Mouse (Mus musculus) brown adipose tissue, adult 24 weeks (tissue): Measurements from ENCODE around the gene Rtbdn. TPM values are rescaled to one million over a fixed set of nuclear protein-coding genes. Genes with fewer than 3 reads are reported as not detected.
A peak's percentile ranks its signal among the peaks of the same experiment; 100 is the strongest.

Experiments
- H3K27ac ChIP-seq: fragments of 200-500 bp; replicated peaks from 2 replicates; pipeline ENCODE4 v1.5.1; 2012; ENCODE audit warnings: low read depth, mild to moderate bottlenecking, low read length
- H3K4me1 ChIP-seq: fragments of 200-500 bp; 2 replicates; pipeline ENCODE4 v1.6.1; 2012; ENCODE audit warnings: low read length, mixed read lengths; ENCODE audit not compliant: control insufficient read depth, insufficient read depth, insufficient read length
- H3K4me3 ChIP-seq: fragments of 200-500 bp; 2 replicates; pipeline ENCODE4 v1.5.1; 2012; ENCODE audit warnings: low read depth, mild to moderate bottlenecking, low read length, moderate library complexity; ENCODE audit not compliant: insufficient read depth
- polyA plus RNA-seq: library from polyadenylated mRNA; stranded (reverse); fragments of >200 nt; gene quantifications from 2 replicates; pipeline ENCODE4 v1.2.4, GENCODE M21; 2012; ENCODE audit not compliant: missing spikeins, insufficient read depth, insufficient read length

The Rtbdn gene
- polyA plus RNA-seq, 1 experiment = not detected

DNA sequence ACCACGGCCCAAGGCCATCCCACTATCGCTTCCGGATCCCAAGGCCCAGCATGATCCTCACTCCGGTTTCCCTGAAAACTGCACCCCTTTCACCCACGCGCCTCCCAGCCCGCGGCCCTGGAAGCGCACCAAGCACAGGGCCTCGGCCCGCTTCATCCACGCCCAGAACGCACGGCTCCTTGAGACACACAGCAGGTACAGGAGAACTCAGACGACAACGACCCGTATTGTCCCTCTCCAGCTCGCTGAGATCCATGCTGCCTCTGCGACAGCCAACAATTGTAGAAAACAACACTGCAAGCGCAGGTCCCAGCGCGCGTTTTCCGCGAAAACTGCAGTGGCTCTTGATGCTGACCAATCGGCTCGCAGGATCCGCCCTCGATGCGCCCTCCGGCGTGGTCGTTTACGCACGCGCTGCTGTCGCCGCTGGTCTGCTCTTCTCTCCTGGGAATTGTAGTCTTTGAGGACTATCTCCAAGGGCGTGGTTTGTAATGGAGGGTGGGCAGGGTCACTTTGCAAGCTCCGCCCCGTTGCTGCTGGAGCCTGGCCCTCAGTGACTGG, 19.0 kb downstream of the Rtbdn start:
- Histone ChIP-seq H3K4me1 (peaks cover 14% of the 10 kb centered on the region; the same call in 1 of the 2 replicates), H3K4me3 (peak overlapping the region; percentile 64), H3K27ac (no peak overlapping the region)

DNA sequence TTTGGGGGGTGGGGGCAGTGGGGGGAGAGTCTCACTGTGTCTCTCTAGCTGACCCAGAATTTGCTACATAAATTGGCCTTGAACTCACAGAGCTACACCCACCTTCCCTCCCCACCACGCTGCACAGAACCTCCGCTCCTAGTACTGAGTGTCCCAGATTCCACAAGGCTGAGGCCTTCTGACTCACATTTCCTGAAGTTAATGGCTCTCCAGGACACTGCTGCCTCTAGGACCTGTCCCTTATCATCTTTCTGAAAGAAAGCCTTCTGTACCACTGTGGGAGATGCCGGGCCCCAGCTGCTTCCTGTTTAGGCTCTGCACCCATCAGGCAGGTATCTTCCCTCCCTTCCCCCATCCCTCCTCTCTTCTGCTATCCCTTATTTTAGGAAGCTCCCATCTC, 19.8 kb downstream of the Rtbdn start:
- no peak overlapping the region for H3K4me3 ChIP-seq
- H3K4me1 ChIP-seq = peaks cover 14% of the 10 kb centered on the region; the same call in 1 of the 2 replicates
- H3K27ac ChIP-seq = peak overlapping the region; percentile 27; the same call in 1 of the 2 replicates

DNA sequence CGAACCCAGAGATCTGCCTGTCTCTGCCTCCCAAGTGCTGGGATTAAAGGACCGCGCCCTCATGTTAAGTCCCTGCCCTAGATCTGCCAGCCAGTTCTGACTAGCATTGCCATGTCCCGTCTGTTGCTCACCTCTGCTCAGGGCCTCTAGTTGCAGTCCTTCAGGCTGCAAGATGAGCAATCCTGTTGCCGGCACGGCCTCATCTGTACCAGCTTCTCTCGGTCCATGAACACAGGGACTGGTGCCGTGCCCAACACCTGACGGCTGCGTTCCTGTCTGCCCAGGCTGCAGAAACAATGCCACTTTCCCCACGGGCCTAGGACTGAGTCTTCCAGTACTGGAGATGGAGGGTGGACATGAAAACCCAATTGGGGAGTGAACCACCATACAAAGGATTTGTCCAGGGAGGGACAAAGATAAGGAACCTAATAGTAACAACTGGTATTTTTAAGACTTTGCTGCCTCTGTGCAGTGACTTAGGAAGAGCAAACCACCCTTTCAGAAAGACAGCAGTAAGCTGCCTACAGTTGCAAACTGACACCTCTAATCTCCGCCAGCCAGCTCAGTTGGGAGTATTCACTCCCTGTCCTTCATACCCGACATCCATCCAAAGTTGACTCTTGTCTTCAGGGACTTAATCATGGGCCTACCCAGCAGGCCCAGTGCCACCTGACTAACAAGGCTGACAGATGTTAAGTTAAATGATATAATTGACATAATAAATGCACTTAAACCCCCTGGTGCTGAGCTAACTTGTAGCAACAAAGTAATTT, 20.9 kb downstream of the Rtbdn start:
- Histone ChIP-seq H3K4me3 (no peak overlapping the region), H3K27ac (no peak overlapping the region), H3K4me1 (peaks cover 14% of the 10 kb centered on the region; the same call in 1 of the 2 replicates)

DNA sequence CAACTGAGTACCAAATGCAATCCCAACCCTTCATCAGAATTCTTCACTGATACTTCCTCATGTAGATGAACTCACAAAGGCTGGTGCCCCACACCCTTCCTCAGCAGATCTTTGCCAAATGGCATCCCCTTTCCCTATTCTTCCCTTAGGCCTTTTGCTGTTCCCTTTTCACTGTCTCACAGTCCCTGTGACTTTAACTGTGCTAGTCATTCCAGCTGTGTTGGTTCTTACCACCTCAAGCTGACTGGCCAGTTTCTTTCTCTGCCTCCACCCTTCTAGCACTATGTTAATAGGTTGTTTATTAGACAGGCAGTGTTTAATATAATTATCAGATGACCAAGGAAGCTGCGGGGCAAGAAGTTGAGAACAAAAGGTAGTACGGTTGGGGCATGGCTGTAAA, 21.9 kb downstream of the Rtbdn start:
- H3K4me1 ChIP-seq = peaks cover 14% of the 10 kb centered on the region; the same call in 1 of the 2 replicates
- H3K4me3 ChIP-seq = peak overlapping the region; percentile 87
- peak overlapping the region; percentile 70 for H3K27ac ChIP-seq

DNA sequence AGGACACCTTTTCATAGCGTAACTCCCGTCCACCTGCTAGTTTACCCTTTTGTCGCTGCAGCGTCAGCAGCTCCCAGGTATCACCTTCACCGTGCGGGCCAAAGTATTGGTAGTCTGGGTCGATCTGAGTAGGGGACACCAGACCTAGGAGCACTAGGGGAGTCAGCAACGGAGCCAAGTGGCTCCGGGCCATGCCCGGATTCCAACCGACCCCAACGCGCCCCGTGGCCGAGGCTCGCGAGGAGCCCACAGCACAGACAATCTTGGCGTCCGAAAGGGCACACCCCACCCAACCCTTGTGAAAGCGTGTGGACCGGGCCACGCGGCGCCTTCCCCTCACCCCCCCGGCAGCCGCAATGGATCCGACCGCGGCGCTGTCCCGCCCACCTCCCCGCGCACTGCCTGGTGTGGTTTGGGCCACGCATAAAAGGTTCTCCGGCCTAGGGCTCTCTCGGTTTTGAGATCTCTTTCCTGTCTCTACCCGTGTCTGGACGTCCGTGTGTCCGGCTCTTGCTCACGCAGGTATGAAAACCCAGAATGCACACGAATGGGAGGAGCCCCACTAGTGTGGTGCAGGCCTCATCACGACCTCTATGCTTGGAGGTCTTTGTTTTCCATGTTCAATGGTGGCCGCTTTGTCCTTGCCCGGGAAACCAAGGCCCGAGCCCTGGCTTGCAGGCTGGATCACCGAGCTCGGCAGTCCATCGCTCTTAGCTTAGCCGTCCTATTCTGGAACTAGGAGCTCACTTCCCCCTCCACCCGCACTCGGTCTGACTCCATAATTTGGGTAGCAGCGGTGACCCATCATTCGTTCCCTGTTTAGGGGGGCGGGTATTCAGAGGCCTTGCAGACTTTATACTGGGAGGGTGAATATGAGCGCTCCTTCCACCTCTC, 22.7 kb downstream of the Rtbdn start, which contains the start of the genes Gm49661, Prdx2 and Rnaseh2a:
Gm49661 (minus strand) TSS at position 193 of the 894 bp plus-strand sequence.
Prdx2 (plus strand) TSS at position 347 of the 894 bp plus-strand sequence.
Rnaseh2a (minus strand) TSS at position 527 of the 894 bp plus-strand sequence.
- H3K27ac ChIP-seq = peak within 1 kb of the TSS; percentile 70
- peaks cover 14% of the 10 kb centered on the region; the same call in 1 of the 2 replicates for H3K4me1 ChIP-seq
- H3K4me3 ChIP-seq = peak within 1 kb of the TSS; percentile 87

DNA sequence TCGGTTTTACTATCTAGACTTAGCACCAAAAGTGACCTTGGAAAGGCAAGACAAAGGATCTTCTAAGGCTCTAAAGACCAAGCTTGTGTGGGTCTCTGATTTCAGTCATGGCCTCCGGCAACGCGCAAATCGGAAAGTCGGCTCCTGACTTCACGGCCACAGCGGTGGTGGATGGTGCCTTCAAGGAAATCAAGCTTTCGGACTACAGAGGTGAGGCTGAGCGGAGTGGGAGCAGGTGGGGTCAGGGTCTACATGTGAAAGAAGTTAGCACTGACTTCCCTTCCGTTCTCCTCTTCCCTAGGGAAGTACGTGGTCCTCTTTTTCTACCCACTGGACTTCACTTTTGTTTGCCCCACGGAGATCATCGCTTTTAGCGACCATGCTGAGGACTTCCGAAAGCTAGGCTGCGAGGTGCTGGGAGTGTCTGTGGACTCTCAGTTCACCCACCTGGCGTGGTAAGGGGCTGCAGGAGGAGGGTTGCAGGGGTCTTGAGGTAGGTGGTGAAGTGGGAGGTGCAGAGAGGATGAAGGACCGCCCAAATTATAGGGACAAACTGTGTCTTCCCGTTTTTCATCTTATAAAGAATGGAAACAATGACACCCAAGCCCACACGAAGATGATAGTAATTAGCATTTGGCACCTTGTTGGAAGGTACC, 23.5 kb downstream of the Rtbdn start:
- Histone ChIP-seq H3K4me3 (peak overlapping the region; percentile 87), H3K4me1 (peaks cover 10% of the 10 kb centered on the region; the same call in 1 of the 2 replicates), H3K27ac (peak overlapping the region; percentile 44)

DNA sequence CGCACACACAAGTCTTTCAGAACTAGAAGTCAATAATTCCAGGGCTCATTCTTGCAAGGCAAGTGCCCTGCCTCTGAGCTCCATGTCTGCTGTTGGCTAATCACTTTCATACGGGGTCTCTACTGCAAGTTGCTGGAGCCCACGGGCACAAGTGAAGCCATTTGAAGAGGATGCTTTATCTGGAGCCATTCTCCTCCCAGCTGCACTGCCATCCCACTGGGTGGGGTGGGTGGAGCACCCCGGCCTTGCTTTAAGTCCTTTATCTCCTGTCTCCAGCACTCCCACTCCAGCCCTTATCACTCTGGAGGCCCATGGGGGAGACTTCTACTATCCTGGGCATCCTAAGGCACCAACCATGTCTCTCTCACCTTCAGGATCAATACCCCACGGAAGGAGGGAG, 24.1 kb downstream of the Rtbdn start:
- peaks cover 8% of the 10 kb centered on the region; the same call in 1 of the 2 replicates for H3K4me1 ChIP-seq
- no peak overlapping the region for H3K27ac ChIP-seq
- peak overlapping the region; percentile 87 for H3K4me3 ChIP-seq

DNA sequence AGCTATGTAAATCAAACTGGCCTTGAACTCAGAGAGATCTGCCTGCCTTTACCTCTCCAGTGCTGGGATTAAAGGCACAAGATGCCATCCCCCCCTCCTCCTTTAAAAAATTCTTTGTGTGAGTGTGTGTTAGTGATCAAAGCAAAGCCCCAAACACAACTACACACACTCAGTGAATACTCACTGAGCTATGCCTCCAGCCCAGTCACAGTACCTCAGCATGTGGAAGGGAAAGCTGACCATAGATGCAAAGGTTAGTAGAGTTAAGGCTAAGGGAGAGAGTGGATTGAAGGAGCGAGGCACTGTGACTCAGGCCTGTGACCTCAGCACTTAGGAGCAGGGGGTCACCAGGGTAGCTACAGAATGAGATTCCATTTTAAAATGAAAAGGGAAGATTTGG, 26.3 kb downstream of the Rtbdn start:
- H3K4me3 ChIP-seq = no peak overlapping the region
- peaks cover 6% of the 10 kb centered on the region; the same call in 1 of the 2 replicates for H3K4me1 ChIP-seq
- no peak overlapping the region for H3K27ac ChIP-seq

DNA sequence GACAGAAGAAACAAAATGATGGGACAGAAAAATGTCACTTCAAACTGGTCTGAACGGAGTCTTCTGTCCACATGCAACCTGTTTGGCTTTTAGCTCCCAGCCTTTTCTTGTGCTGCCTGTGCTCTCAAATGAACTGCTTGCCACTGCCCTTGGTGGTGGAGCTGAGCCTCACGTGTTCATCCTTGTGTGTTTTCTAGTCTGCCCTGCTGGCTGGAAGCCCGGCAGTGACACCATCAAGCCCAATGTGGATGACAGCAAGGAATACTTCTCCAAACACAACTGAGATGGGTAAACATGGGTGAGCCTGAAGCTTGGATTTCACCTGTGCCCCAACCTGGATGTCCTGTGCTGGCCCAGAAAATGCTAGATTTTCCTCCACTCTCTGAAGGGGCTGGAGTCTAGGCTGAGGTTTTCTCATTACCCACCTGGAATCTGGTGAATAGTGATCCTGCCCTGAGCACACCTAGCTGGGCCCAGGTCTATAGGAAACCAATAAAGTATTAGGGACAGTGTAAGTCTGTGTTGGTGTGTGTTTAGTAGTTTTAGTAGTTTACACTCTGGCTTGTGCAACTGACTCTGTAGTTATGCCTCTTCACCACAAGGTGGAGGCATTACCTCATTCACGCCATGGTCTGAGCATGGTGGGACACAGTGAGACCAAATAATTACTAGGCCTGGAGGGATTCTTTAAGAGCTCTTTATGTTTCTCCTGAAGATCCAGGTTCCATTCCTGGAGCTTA, 27.2 kb downstream of the Rtbdn start:
- Histone ChIP-seq H3K4me1 (0 out of 2 replicates have a peak, but pooled peaks cover 2% of the 10 kb centered on the region), H3K27ac (no peak overlapping the region)

DNA sequence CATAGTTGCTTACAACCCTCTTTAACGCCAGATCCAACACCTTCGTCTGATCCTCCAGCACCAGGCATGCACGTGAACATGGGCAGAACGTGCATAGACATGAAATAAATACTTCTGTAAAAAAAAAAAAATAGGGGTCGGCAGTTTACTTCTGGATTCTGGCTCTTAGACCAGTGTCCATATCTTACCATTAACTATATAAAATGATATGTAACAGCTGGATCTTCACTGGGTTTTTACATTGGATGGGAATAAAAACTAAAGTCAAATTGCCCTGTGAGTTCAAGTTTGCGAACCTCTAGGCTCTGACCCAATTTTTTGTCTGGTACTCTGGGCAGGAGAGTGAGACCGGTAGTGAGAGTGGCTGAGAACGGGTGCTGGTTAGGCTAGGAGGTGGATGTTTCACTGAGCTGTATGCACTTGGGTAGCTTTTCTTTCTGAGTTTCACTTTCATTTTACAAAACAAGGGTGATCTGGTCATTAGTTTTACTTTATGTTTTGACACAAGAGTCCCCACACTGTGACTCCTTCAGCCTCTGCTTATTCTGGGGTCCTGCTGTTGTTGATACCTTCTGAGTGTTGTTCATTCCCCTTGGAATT, 27.9 kb downstream of the Rtbdn start:
- H3K4me3 ChIP-seq = no peak overlapping the region
- no peak overlapping the region for H3K27ac ChIP-seq
- 0 out of 2 replicates have a peak, but pooled peaks cover 2% of the 10 kb centered on the region for H3K4me1 ChIP-seq

More for the DNA sequence above, 27.2 kb downstream of the Rtbdn start:
- no peak overlapping the region for H3K4me3 ChIP-seq

DNA sequence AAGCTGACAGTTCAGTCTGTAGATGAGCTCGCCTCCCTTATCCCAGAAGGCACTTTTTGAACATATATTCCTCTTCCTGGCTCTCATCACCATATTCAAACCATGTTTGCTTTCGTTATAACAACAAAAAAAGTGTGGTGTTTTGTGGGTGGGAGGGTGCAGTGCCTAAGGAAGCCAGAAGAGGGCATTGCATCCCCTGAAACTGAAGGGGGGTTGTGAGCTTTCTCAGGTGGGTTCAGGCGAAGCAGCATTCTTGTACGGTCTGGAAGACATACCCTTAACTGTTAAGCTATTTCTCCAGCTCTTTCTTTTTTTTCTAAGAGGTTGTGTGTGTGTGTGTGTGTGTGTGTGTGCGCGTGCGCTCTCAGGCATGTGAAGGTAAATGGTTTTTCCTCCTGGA, 28.6 kb downstream of the Rtbdn start:
- peaks cover 2% of the 10 kb centered on the region; the same call in 1 of the 2 replicates for H3K4me1 ChIP-seq
- peak overlapping the region; percentile 83 for H3K4me3 ChIP-seq
- H3K27ac ChIP-seq = peak overlapping the region; percentile 91

DNA sequence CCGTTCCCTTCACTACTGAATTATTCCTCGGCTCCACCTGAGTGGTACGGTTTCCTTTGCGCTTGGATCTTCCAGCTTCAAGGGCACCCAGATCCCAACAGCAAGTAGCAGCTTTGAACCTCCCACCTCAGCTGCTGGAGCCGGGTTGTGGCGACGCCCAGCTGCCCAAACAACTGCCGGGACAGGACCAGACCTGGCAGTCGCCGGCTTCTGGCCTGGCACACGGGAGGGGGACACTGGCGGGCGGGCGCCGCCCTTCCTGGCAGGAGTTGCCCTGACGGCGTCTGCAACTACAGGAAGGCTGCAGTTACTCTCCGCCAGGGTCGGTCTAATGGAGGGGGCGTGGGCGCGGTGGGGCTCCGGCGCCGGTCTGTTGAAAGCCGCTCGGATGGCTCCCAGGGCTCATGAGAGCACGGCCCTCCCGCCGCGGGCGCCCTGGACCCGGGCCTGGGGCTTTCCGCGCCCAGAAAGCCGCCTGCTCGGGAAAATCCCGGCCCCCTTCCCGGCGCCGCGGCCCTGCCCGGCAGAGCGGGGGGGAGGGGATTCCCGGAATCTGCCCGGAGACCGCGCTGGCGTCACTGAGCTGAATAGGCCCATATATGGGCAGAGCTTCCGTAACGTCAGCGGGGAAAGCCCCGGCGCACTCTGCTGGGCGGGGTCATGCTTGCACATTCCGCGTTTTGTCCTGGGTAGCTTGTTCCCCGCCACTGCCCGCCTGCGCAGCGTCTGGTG, 29.4 kb downstream of the Rtbdn start:
- Histone ChIP-seq H3K4me3 (peak overlapping the region; percentile 83), H3K4me1 (peaks cover 9% of the 10 kb centered on the region), H3K27ac (peak overlapping the region; percentile 92)
